Mouse (Mus musculus): ENCODE results near the gene U2af2. TPM values are rescaled to one million over a fixed set of nuclear protein-coding genes. Genes with fewer than 3 reads are reported as not detected.

The U2af2 gene
- 436 TPM for total RNA-seq (2023)

GRCm38 (mm10) chr7:5061774-5062359, at the start of gene U2af2:
TSS of gene U2af2 (plus strand) at chr7:5062143.

GRCm38 (mm10) chr7:5014251-5015117, 47.5 kb upstream of the U2af2 start, which contains the start of the genes Zfp524 and Fiz1:
TSS of gene Zfp524 (plus strand) at chr7:5014415.
TSS of gene Fiz1 (minus strand) at chr7:5014697.

DNA sequence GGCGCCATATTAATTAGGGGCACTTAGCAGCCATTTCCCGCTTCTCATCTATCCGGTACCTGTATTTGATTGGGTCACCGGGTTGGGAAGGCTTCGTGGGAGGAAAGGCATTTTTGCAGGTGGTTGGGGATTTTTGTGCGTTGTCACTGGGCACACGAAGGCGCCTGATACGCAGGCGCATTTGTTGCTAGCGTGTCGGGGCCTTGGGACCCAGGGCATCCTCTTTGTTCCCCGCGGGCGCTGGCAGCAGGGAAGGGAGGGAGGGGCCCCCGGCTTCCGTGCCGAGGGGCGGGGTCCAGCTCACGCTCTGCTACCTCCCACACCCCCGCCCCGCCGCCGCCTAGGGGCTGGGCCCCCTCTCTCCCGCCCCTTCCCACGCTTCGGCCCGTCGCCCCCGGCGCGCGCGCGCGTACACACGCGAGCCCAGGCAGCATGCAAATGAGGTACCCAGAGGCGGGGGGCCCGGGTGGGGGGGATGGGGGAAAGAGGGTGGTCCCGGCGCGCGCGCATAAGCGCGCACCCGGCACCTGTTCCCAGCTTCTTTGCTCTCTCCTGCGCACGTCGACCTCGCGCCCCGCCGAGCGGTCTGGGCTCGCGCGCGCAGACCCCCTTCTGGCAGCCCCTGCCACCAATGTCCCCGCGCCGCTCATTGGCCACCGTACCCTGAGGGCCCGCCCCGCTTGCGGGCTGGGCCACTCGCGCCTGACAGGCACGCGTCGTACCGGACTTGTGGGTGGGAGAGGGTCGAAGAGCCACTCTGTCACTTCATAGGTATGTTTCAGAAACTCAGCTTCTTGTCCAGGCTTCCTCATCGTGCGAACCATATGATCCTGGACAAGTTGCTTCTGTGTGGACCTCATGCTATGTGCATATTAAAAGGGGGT, 46.6 kb upstream of the U2af2 start, which contains the start of gene Gm44973:
Gene Gm44973 (plus strand): TSS at position 379 of the 884 bp plus-strand sequence.

GRCm38 (mm10) chr7:5020000-5020681, 41.8 kb upstream of the U2af2 start, which contains the start of the genes Zfp865 and Ccdc106:
TSS of gene Zfp865 (plus strand) at chr7:5020376.
TSS of gene Ccdc106 (plus strand) at chr7:5020553.

DNA sequence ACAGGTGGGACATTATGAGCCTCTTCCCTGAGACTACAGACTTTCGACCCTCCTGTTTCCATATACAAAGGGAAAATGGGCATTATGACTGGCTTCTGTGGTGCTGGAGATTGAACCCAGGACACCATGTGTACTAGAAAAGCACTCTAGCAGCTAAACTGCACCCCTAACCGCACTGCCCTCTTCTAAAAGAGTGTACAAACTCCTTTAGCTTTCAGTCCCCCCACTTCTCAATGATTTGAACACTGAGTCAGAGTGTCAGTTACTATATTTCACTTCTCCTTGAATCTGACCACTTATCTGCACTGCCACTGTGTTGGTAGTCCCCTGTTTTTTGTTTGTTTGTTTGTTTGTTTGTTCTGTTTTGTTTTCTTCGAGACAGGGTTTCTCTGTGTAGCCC, 28.1 kb upstream of the U2af2 start, which contains the start of gene 4632433K11Rik:
Gene 4632433K11Rik (plus strand): TSS at position 301 of the 400 bp plus-strand sequence.

DNA sequence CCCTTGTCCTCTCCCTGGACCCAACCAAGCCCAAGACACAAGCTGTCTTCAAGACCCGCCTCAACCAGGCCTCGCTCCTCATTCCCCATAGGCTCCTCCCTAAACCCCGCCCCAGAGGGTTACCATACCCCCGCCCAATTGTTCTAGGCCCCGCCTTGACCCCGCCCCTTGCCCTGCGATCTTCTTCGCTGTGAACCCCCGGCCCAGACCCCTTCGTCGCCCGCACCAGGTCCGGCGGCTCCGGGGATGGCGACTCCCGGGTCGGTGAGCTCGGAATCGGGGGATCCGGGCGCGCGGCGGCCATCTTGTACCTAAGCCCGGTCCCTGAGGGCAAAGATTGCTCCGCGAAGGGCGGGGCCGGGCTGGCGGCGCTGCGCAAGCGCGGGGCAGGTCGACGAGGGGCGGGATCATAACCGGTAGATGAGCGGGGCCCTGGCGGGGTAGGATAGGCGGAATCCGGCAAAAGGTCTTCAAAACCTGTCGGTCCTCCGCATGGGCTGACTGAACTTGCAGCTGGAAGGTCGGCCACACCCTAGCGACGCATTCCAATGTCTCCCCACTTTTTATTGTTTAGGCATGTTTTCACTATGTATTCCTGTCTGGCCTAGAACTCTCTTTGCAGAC, 23.7 kb upstream of the U2af2 start, which contains the start of gene Zfp784:
Gene Zfp784 (minus strand): TSS at position 338 of the 624 bp plus-strand sequence.

DNA sequence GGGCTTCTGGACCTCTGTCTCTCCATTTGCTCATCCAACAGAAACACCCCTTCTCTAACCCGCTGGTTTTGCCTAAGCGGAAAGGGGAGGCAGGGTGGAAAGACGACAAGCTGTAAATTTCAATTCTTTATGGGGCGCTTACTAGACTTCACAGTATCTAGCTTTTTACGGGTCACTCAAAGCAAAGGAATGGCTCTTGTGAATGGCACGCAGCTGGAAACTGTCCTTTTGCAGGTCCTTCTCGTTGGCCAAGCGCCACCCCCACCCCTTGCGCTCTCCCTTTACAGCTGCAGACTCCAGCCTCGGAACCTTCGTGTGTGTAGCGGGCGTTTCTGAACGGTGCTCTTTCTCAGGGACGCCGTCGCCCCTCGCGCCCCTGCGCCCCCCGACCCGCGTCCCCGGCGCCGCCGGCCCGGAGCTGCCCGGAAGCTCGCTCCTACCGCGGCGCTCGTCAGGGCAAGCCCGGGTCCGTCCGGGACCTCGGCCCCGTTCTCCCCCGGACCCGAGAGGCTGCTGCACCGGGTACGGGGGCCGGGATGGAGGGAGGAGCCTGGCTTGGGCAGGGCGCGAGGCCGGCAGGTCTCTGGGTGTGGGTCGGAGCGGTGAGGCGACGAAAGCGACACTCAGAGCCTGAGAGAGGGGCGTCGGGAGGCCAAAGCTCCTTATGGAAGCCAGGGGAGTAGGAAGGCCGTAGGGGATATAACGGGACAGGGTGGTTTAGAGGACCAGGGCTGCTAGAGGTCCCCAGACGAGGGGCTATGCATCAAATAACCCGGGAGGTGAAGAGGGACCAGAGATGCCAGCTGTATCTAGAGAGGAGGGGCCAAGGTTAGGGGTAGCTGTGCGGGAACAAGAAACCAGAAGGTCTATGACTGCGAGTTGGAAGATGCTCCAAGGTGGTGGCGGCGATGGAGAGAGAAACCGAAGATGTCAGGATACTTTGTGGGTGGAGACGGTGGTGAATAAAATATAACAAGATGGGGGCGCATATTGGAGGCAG, 10.4 kb upstream of the U2af2 start, which contains the start of gene Zfp580:
Gene Zfp580 (plus strand): TSS at position 346 of the 1,000 bp plus-strand sequence.

GRCm38 (mm10) chr7:5080010-5080751, 18.2 kb downstream of the U2af2 start, which contains the start of gene Epn1:
TSS of gene Epn1 (plus strand) at chr7:5080235.

GRCm38 (mm10) chr7:5116850-5117249, 54.9 kb downstream of the U2af2 start, which contains the start of gene Rfpl4:
TSS of gene Rfpl4 (minus strand) at chr7:5116950.

GRCm38 (mm10) chr7:5125549-5126406, 63.8 kb downstream of the U2af2 start, which contains the start of gene Rasl2-9:
TSS of gene Rasl2-9 (minus strand) at chr7:5125950.

Other genes starting within 250 kb of the U2af2 start
- gene Ube2s, start 249.6 kb upstream of the U2af2 start, total RNA-seq (2023), result 163 TPM
- gene Shisa7, start 217.4 kb upstream of the U2af2 start, total RNA-seq (2023), result 2.3 TPM
- gene Isoc2b, start 191.9 kb upstream of the U2af2 start, total RNA-seq (2023), result 9.7 TPM
- 13.4 TPM for gene Isoc2a, start 185.0 kb upstream of the U2af2 start, total RNA-seq (2023)
- not detected for gene Gm36210, start 155.6 kb upstream of the U2af2 start, total RNA-seq (2023)
- 35.2 TPM for gene Zfp628, start 146.9 kb upstream of the U2af2 start, total RNA-seq (2023)
- 13.9 TPM for gene Nat14, start 140.1 kb upstream of the U2af2 start, total RNA-seq (2023)
- gene Ssc5d, start 136.4 kb upstream of the U2af2 start, total RNA-seq (2023), result 0.47 TPM
- gene Sbk2, start 97.7 kb upstream of the U2af2 start, total RNA-seq (2023), result not detected
- not detected for gene Sbk3, start 91.0 kb upstream of the U2af2 start, total RNA-seq (2023)
- 34.3 TPM for gene Zfp579, start 66.0 kb upstream of the U2af2 start, total RNA-seq (2023)
- 14.7 TPM for gene Zfp524, start 47.7 kb upstream of the U2af2 start, total RNA-seq (2023)
- 47.3 TPM for gene Fiz1, start 47.4 kb upstream of the U2af2 start, total RNA-seq (2023)
- gene Gm44973, start 46.6 kb upstream of the U2af2 start, total RNA-seq (2023), result not detected
- 57.5 TPM for gene Zfp865, start 41.8 kb upstream of the U2af2 start, total RNA-seq (2023)
- 0.44 TPM for gene Ccdc106, start 41.6 kb upstream of the U2af2 start, total RNA-seq (2023)
- not detected for gene 4632433K11Rik, start 28.0 kb upstream of the U2af2 start, total RNA-seq (2023)
- 7.4 TPM for gene Zfp784, start 23.7 kb upstream of the U2af2 start, total RNA-seq (2023)
- gene Zfp580, start 10.6 kb upstream of the U2af2 start, total RNA-seq (2023), result 2.9 TPM
- 110 TPM for gene Epn1, start 18.1 kb downstream of the U2af2 start, total RNA-seq (2023)
- not detected for gene Rfpl4, start 54.8 kb downstream of the U2af2 start, total RNA-seq (2023)
- not detected for gene Rasl2-9, start 63.8 kb downstream of the U2af2 start, total RNA-seq (2023)
- gene Vmn1r55, start 87.5 kb downstream of the U2af2 start, total RNA-seq (2023), result not detected
- gene Vmn1r56, start 134.6 kb downstream of the U2af2 start, total RNA-seq (2023), result not detected
- not detected for gene Vmn1r57, start 156.3 kb downstream of the U2af2 start, total RNA-seq (2023)